Mouse (Mus musculus) neural tube, embryonic 12.5 days (tissue): ENCODE data around the gene Parp14. TPM values are rescaled to one million over a fixed set of nuclear protein-coding genes. Genes with fewer than 3 reads are reported as not detected.
A peak's percentile ranks its signal among the peaks of the same experiment; 100 is the strongest.

Source experiments
- ATAC-seq: fragments of 200-750 bp; cut with Nextera tagmentation; 2 replicates; pipeline ENCODE4 v1.8.0; 2017; ENCODE audit warnings: low read depth, mild to moderate bottlenecking, moderate TSS enrichment, moderate library complexity; ENCODE audit not compliant: low FRiP score
- H3K27ac ChIP-seq: fragments of 300-500 bp; sonication (generic); 2 replicates; pipeline ENCODE4 v1.5.1; 2016
- H3K27me3 ChIP-seq: fragments of 300-500 bp; sonication (generic); replicated peaks from 2 replicates; pipeline ENCODE4 v1.6.1; 2016; ENCODE audit warnings: mild to moderate bottlenecking
- H3K36me3 ChIP-seq: fragments of 300-500 bp; sonication (generic); 2 replicates; pipeline ENCODE4 v1.6.1; 2016; ENCODE audit warnings: mild to moderate bottlenecking
- H3K4me1 ChIP-seq: fragments of 300-500 bp; sonication (generic); 2 replicates; pipeline ENCODE4 v1.6.1; 2016
- H3K4me2 ChIP-seq: fragments of 300-500 bp; sonication (generic); replicated peaks from 2 replicates; pipeline ENCODE4 v1.6.1; 2016; ENCODE audit warnings: mild to moderate bottlenecking
- H3K4me3 ChIP-seq: fragments of 300-500 bp; sonication (generic); 2 replicates; pipeline ENCODE4 v1.5.1; 2016
- H3K9ac ChIP-seq: fragments of 300-500 bp; sonication (generic); 2 replicates; pipeline ENCODE4 v1.6.1; 2016; ENCODE audit warnings: mild to moderate bottlenecking
- H3K9me3 ChIP-seq: fragments of 300-500 bp; sonication (generic); 2 replicates; pipeline ENCODE4 v1.6.1; 2016; ENCODE audit warnings: mild to moderate bottlenecking
- WGBS: fragments of 180-500 bp; shearing (Covaris S2); methylation state at CpG from one replicate; pipeline ENCODE4 v1.1.7; 2016; 5-methylcytosine and 5-hydroxymethylcytosine counted together
- polyA plus RNA-seq: library from polyadenylated mRNA; unstranded; fragments of >200 nt; fragmentation: Nextera tagmentation; extraction: Ambion mirVana; gene quantifications from 2 replicates; pipeline ENCODE4 v1.2.1, GENCODE M21; 2016

Gene Parp14
- polyA plus RNA-seq, 1 experiment from 2014 or later = 0.57 TPM

- no peak for ATAC-seq
- 87% methylated on average over 1 of the region's 1 CpGs for WGBS
- no peaks in the 10 kb centered on the region for H3K36me3 ChIP-seq
- no peak overlapping the region for H3K4me3 ChIP-seq
- no peak overlapping the region for H3K4me2 ChIP-seq
- no peak overlapping the region for H3K27ac ChIP-seq
- H3K27me3 ChIP-seq = no peaks in the 10 kb centered on the region
- no peaks in the 10 kb centered on the region for H3K4me1 ChIP-seq
- no peaks in the 10 kb centered on the region for H3K9me3 ChIP-seq
- no peak overlapping the region for H3K9ac ChIP-seq
These were observed 9.3 kb downstream of the Parp14 start for GRCm38 (mm10) chr16:35862057-35862456.

- Histone ChIP-seq H3K27ac (no peak overlapping the region), H3K4me1 (no peaks in the 10 kb centered on the region), H3K9me3 (no peaks in the 10 kb centered on the region), H3K9ac (no peak overlapping the region), H3K4me3 (no peak overlapping the region), H3K36me3 (no peaks in the 10 kb centered on the region), H3K4me2 (no peak overlapping the region), H3K27me3 (no peaks in the 10 kb centered on the region)
- WGBS = 88% methylated on average over 16 of the region's 16 CpGs
- no peak for ATAC-seq
These were observed 11.1 kb downstream of the Parp14 start for GRCm38 (mm10) chr16:35860236-35860635.

- Histone ChIP-seq H3K9ac (no peak overlapping the region), H3K4me3 (no peak overlapping the region), H3K9me3 (no peaks in the 10 kb centered on the region), H3K4me1 (no peaks in the 10 kb centered on the region), H3K36me3 (no peaks in the 10 kb centered on the region), H3K27ac (no peak overlapping the region), H3K27me3 (no peaks in the 10 kb centered on the region), H3K4me2 (no peak overlapping the region)
- ATAC-seq = no peak
- 94% methylated on average over 18 of the region's 18 CpGs for WGBS
These were observed 14.6 kb downstream of the Parp14 start for GRCm38 (mm10) chr16:35856766-35857165.

- no peaks in the 10 kb centered on the region for H3K36me3 ChIP-seq
- no peak overlapping the region for H3K9ac ChIP-seq
- no peaks in the 10 kb centered on the region for H3K4me1 ChIP-seq
- no peaks in the 10 kb centered on the region for H3K27me3 ChIP-seq
- H3K4me2 ChIP-seq = no peak overlapping the region
- no peak for ATAC-seq
- H3K27ac ChIP-seq = no peak overlapping the region
- H3K9me3 ChIP-seq = no peaks in the 10 kb centered on the region
- WGBS = 86% methylated on average over 4 of the region's 4 CpGs
- H3K4me3 ChIP-seq = no peak overlapping the region
These were observed 15.5 kb downstream of the Parp14 start for GRCm38 (mm10) chr16:35855846-35856245.

- no peaks in the 10 kb centered on the region for H3K27me3 ChIP-seq
- no peak for ATAC-seq
- H3K4me2 ChIP-seq = no peak overlapping the region
- H3K4me3 ChIP-seq = no peak overlapping the region
- no peak overlapping the region for H3K9ac ChIP-seq
- no peaks in the 10 kb centered on the region for H3K4me1 ChIP-seq
- H3K27ac ChIP-seq = no peak overlapping the region
- no peaks in the 10 kb centered on the region for H3K36me3 ChIP-seq
- H3K9me3 ChIP-seq = no peaks in the 10 kb centered on the region
These were observed 24.2 kb downstream of the Parp14 start for GRCm38 (mm10) chr16:35847138-35847537.

GRCm38 (mm10) chr16:35839680-35840079 lies 31.7 kb downstream of the Parp14 start:
- no peak for ATAC-seq
- Histone ChIP-seq H3K4me3 (no peak overlapping the region), H3K4me2 (no peak overlapping the region), H3K36me3 (no peaks in the 10 kb centered on the region), H3K27me3 (no peaks in the 10 kb centered on the region), H3K4me1 (no peaks in the 10 kb centered on the region), H3K9me3 (no peaks in the 10 kb centered on the region), H3K27ac (no peak overlapping the region), H3K9ac (no peak overlapping the region)
- 33% methylated on average over 1 of the region's 1 CpGs for WGBS

- no peak overlapping the region for H3K27ac ChIP-seq
- H3K9ac ChIP-seq = no peak overlapping the region
- no peak overlapping the region for H3K4me2 ChIP-seq
- no peak for ATAC-seq
- no peaks in the 10 kb centered on the region for H3K4me1 ChIP-seq
- H3K27me3 ChIP-seq = no peaks in the 10 kb centered on the region
- H3K36me3 ChIP-seq = no peaks in the 10 kb centered on the region
- WGBS = 91% methylated on average over 8 of the region's 8 CpGs
- no peak overlapping the region for H3K4me3 ChIP-seq
- no peaks in the 10 kb centered on the region for H3K9me3 ChIP-seq
These were observed 36.7 kb downstream of the Parp14 start for GRCm38 (mm10) chr16:35834653-35835052.

GRCm38 (mm10) chr16:35832926-35833325 lies 38.4 kb downstream of the Parp14 start:
- H3K4me2 ChIP-seq = no peak overlapping the region
- no peaks in the 10 kb centered on the region for H3K27me3 ChIP-seq
- H3K36me3 ChIP-seq = no peaks in the 10 kb centered on the region
- no peak overlapping the region for H3K27ac ChIP-seq
- H3K4me3 ChIP-seq = no peak overlapping the region
- 77% methylated on average over 3 of the region's 3 CpGs for WGBS
- ATAC-seq = no peak
- no peaks in the 10 kb centered on the region for H3K9me3 ChIP-seq
- no peak overlapping the region for H3K9ac ChIP-seq
- no peaks in the 10 kb centered on the region for H3K4me1 ChIP-seq

GRCm38 (mm10) chr16:35829999-35830398 lies 41.3 kb downstream of the Parp14 start:
- peaks cover 19% of the 10 kb centered on the region for H3K36me3 ChIP-seq
- 37% methylated on average over 7 of the region's 7 CpGs for WGBS
- no peaks in the 10 kb centered on the region for H3K4me1 ChIP-seq
- H3K27me3 ChIP-seq = no peaks in the 10 kb centered on the region
- ATAC-seq = no peak
- no peak overlapping the region for H3K27ac ChIP-seq
- no peak overlapping the region for H3K4me3 ChIP-seq
- no peak overlapping the region for H3K4me2 ChIP-seq
- no peak overlapping the region for H3K9ac ChIP-seq
- no peaks in the 10 kb centered on the region for H3K9me3 ChIP-seq

GRCm38 (mm10) chr16:35817255-35818089 lies 53.9 kb downstream of the Parp14 start:
- H3K27ac ChIP-seq = no peak overlapping the region
- 40% methylated on average over 13 of the region's 13 CpGs for WGBS

GRCm38 (mm10) chr16:35813119-35813518 lies 58.2 kb downstream of the Parp14 start:
- Histone ChIP-seq H3K9me3 (no peaks in the 10 kb centered on the region), H3K4me2 (no peak overlapping the region), H3K27ac (no peak overlapping the region), H3K4me3 (no peak overlapping the region), H3K36me3 (peaks cover 3% of the 10 kb centered on the region), H3K4me1 (no peaks in the 10 kb centered on the region), H3K27me3 (no peaks in the 10 kb centered on the region), H3K9ac (no peak overlapping the region)
- 58% methylated on average over 3 of the region's 3 CpGs for WGBS
- no peak for ATAC-seq

More at GRCm38 (mm10) chr16:35817255-35818089, 53.9 kb downstream of the Parp14 start:
- Histone ChIP-seq H3K4me1 (no peaks in the 10 kb centered on the region), H3K36me3 (peaks cover 8% of the 10 kb centered on the region), H3K27me3 (no peaks in the 10 kb centered on the region), H3K4me3 (no peak overlapping the region), H3K9me3 (no peaks in the 10 kb centered on the region), H3K9ac (no peak overlapping the region), H3K4me2 (no peak overlapping the region)
- peak; percentile 85 for ATAC-seq

GRCm38 (mm10) chr16:35808838-35809237 lies 62.5 kb downstream of the Parp14 start:
- H3K9me3 ChIP-seq = no peaks in the 10 kb centered on the region
- no peak overlapping the region for H3K9ac ChIP-seq
- H3K4me3 ChIP-seq = no peak overlapping the region
- no peak for ATAC-seq
- no peaks in the 10 kb centered on the region for H3K4me1 ChIP-seq
- no peak overlapping the region for H3K27ac ChIP-seq
- no peaks in the 10 kb centered on the region for H3K27me3 ChIP-seq
- WGBS = 95% methylated on average over 2 of the region's 2 CpGs
- no peak overlapping the region for H3K4me2 ChIP-seq
- no peaks in the 10 kb centered on the region for H3K36me3 ChIP-seq

- no peak overlapping the region for H3K4me3 ChIP-seq
- no peak overlapping the region for H3K9ac ChIP-seq
- no peak for ATAC-seq
- H3K36me3 ChIP-seq = no peaks in the 10 kb centered on the region
- no peaks in the 10 kb centered on the region for H3K4me1 ChIP-seq
- H3K4me2 ChIP-seq = no peak overlapping the region
- WGBS = 90% methylated on average over 4 of the region's 4 CpGs
- H3K27ac ChIP-seq = no peak overlapping the region
- no peaks in the 10 kb centered on the region for H3K9me3 ChIP-seq
- no peaks in the 10 kb centered on the region for H3K27me3 ChIP-seq
These were observed 63.7 kb downstream of the Parp14 start for GRCm38 (mm10) chr16:35807663-35807992.
